Mouse (Mus musculus) testis, adult 2 months (tissue): ENCODE data around the gene Dennd2a.

ENCODE experiments used
- CTCF ChIP-seq: fragments of 200-500 bp; IDR thresholded peaks from 2 replicates; pipeline ENCODE4 v1.5.1; 2012; ENCODE audit warnings: low read depth, mild to moderate bottlenecking, inconsistent platforms, low read length, moderate library complexity; ENCODE audit not compliant: control insufficient read depth, insufficient read depth, insufficient replicate concordance
- POLR2A ChIP-seq: fragments of 200-500 bp; IDR thresholded peaks from 2 replicates; pipeline ENCODE4 v1.6.1; 2012; ENCODE audit warnings: low read depth, mild to moderate bottlenecking, inconsistent platforms, low read length, moderate library complexity; ENCODE audit not compliant: control insufficient read depth

- no peak for TF ChIP-seq CTCF
- no peak for TF ChIP-seq POLR2A
These were observed 17.9 kb downstream of the Dennd2a start for GRCm38 (mm10) chr6:39539679-39540155.
